Mouse (Mus musculus) intestine, postnatal 0 days (tissue): ENCODE results near the gene Helz. TPM values are rescaled to one million over a fixed set of nuclear protein-coding genes. Genes with fewer than 3 reads are reported as not detected.

Experiments used
- ATAC-seq: fragments of 200-750 bp; cut with Nextera tagmentation; 2 replicates; pipeline ENCODE4 v1.8.0; 2017; ENCODE audit warnings: mild to moderate bottlenecking, moderate TSS enrichment, moderate library complexity
- H3K27ac ChIP-seq: fragments of 300-500 bp; sonication (generic); 2 replicates; pipeline ENCODE4 v1.5.1; 2014; ENCODE audit warnings: mild to moderate bottlenecking, low read depth, low read length, moderate library complexity
- H3K27me3 ChIP-seq: fragments of 300-500 bp; sonication (generic); replicated peaks from 2 replicates; pipeline ENCODE4 v1.6.1; 2014; ENCODE audit warnings: low read length, mixed read lengths; ENCODE audit not compliant: control insufficient read depth, insufficient read depth
- H3K36me3 ChIP-seq: fragments of 300-500 bp; sonication (generic); 2 replicates; pipeline ENCODE4 v1.6.1; 2014; ENCODE audit warnings: mild to moderate bottlenecking, moderate library complexity; ENCODE audit not compliant: control insufficient read depth, insufficient read depth
- H3K4me1 ChIP-seq: fragments of 300-500 bp; sonication (generic); replicated peaks from 2 replicates; pipeline ENCODE4 v1.6.1; 2014; ENCODE audit warnings: antibody characterized with exemption, low read length, mixed read lengths; ENCODE audit not compliant: control insufficient read depth, insufficient read depth
- H3K4me2 ChIP-seq: fragments of 300-500 bp; sonication (generic); replicated peaks from 2 replicates; pipeline ENCODE4 v1.6.1; 2014; ENCODE audit warnings: low read depth, mild to moderate bottlenecking, moderate library complexity
- H3K4me3 ChIP-seq: fragments of 300-500 bp; sonication (generic); 2 replicates; pipeline ENCODE4 v1.5.1; 2014; ENCODE audit warnings: low read depth, low read length
- H3K9ac ChIP-seq: fragments of 300-500 bp; sonication (generic); 2 replicates; pipeline ENCODE4 v1.6.1; 2014; ENCODE audit warnings: mild to moderate bottlenecking, low read depth, low read length
- H3K9me3 ChIP-seq: fragments of 300-500 bp; sonication (generic); 2 replicates; pipeline ENCODE4 v1.6.1; 2016; ENCODE audit warnings: mixed run types; ENCODE audit not compliant: control insufficient read depth
- CTCF ChIP-seq: sonication (generic); IDR thresholded peaks from 2 replicates; pipeline ENCODE4 v1.5.1; 2016; ENCODE audit warnings: low read depth, mild to moderate bottlenecking, control low read depth, antibody characterized with exemption, moderate library complexity
- WGBS: fragments of 180-500 bp; shearing (Covaris S2); extraction: QIAGEN DNeasy Blood & Tissue Kit; methylation state at CpG from one replicate; pipeline ENCODE4 v1.1.7; 2014; 5-methylcytosine and 5-hydroxymethylcytosine counted together
- polyA plus RNA-seq: library from polyadenylated mRNA; unstranded; fragments of >200 nt; fragmentation: Nextera tagmentation; extraction: Ambion mirVana; gene quantifications from 2 replicates; pipeline ENCODE4 v1.2.1, GENCODE M21; 2015

Helz gene
- polyA plus RNA-seq, 1 experiment from 2014 or later = 5.7 TPM

- WGBS = 81% methylated on average over 7 of the region's 7 CpGs
- Histone ChIP-seq H3K27ac (no peak overlapping the region), H3K4me1 (no peaks in the 10 kb centered on the region), H3K27me3 (no peaks in the 10 kb centered on the region; the same call in 1 of the 2 replicates), H3K36me3 (no peaks in the 10 kb centered on the region), H3K4me3 (no peak overlapping the region), H3K4me2 (no peak overlapping the region), H3K9me3 (no peaks in the 10 kb centered on the region), H3K9ac (no peak overlapping the region)
- no peak for ATAC-seq
- no peak for TF ChIP-seq CTCF
These were observed 173.3 kb downstream of the Helz start for GRCm38 (mm10) chr11:107721057-107721456.

- Histone ChIP-seq H3K4me1 (no peaks in the 10 kb centered on the region), H3K27ac (no peak overlapping the region), H3K4me2 (no peak overlapping the region), H3K27me3 (no peaks in the 10 kb centered on the region; the same call in 1 of the 2 replicates), H3K4me3 (no peak overlapping the region), H3K36me3 (no peaks in the 10 kb centered on the region), H3K9ac (no peak overlapping the region), H3K9me3 (no peaks in the 10 kb centered on the region)
- no peak for TF ChIP-seq CTCF
- ATAC-seq = no peak
- 78% methylated on average over 8 of the region's 8 CpGs for WGBS
These were observed 176.9 kb downstream of the Helz start for GRCm38 (mm10) chr11:107724603-107725002.

GRCm38 (mm10) chr11:107728073-107728863 is 180.5 kb downstream of the Helz start:
- Histone ChIP-seq H3K4me1 (no peaks in the 10 kb centered on the region), H3K9me3 (no peaks in the 10 kb centered on the region), H3K9ac (no peak overlapping the region), H3K4me3 (no peak overlapping the region), H3K27me3 (no peaks in the 10 kb centered on the region), H3K36me3 (no peaks in the 10 kb centered on the region), H3K27ac (no peak overlapping the region), H3K4me2 (no peak overlapping the region)
- ATAC-seq = no peak
- 77% methylated on average over 13 of the region's 13 CpGs for WGBS
- no peak for TF ChIP-seq CTCF

GRCm38 (mm10) chr11:107729141-107729540 is 181.4 kb downstream of the Helz start:
- TF ChIP-seq CTCF = no peak
- no peaks in the 10 kb centered on the region for H3K4me1 ChIP-seq
- WGBS = 81% methylated on average over 7 of the region's 7 CpGs

GRCm38 (mm10) chr11:107730940-107731339 is 183.2 kb downstream of the Helz start:
- Histone ChIP-seq H3K27ac (no peak overlapping the region), H3K4me1 (no peaks in the 10 kb centered on the region), H3K9ac (no peak overlapping the region), H3K27me3 (no peaks in the 10 kb centered on the region), H3K4me3 (no peak overlapping the region), H3K36me3 (no peaks in the 10 kb centered on the region), H3K9me3 (no peaks in the 10 kb centered on the region), H3K4me2 (no peak overlapping the region)
- WGBS = 82% methylated on average over 4 of the region's 4 CpGs
- ATAC-seq = no peak
- no peak for TF ChIP-seq CTCF

More at GRCm38 (mm10) chr11:107729141-107729540, 181.4 kb downstream of the Helz start:
- Histone ChIP-seq H3K36me3 (no peaks in the 10 kb centered on the region), H3K27ac (no peak overlapping the region), H3K9ac (no peak overlapping the region), H3K9me3 (no peaks in the 10 kb centered on the region), H3K4me2 (no peak overlapping the region), H3K4me3 (no peak overlapping the region), H3K27me3 (no peaks in the 10 kb centered on the region)
- ATAC-seq = no peak

- Histone ChIP-seq H3K4me1 (no peaks in the 10 kb centered on the region), H3K9me3 (no peaks in the 10 kb centered on the region), H3K27me3 (no peaks in the 10 kb centered on the region), H3K9ac (no peak overlapping the region), H3K4me3 (no peak overlapping the region), H3K36me3 (no peaks in the 10 kb centered on the region), H3K27ac (no peak overlapping the region), H3K4me2 (no peak overlapping the region)
- ATAC-seq = no peak
- WGBS = 58% methylated on average over 5 of the region's 5 CpGs
- TF ChIP-seq CTCF = no peak
These were observed 183.8 kb downstream of the Helz start for GRCm38 (mm10) chr11:107731498-107731897.
